Mouse (Mus musculus) c-Kit-negative CD71-positive TER-119-positive erythroid progenitor cells, embryonic 14.5 days (primary cell): ENCODE results near the gene Myo1e.
"Not testable (repeated sequence)": the region's sequence is repeated elsewhere in the genome, so short reads cannot be mapped to it uniquely, and the experiment has no call there.

Experiments
- DNase-seq: peaks from one replicate; pipeline ENCODE4 v3.0.0-alpha.2; 2013; ENCODE audit warnings: low read depth, low spot score

Myo1e gene

DNA sequence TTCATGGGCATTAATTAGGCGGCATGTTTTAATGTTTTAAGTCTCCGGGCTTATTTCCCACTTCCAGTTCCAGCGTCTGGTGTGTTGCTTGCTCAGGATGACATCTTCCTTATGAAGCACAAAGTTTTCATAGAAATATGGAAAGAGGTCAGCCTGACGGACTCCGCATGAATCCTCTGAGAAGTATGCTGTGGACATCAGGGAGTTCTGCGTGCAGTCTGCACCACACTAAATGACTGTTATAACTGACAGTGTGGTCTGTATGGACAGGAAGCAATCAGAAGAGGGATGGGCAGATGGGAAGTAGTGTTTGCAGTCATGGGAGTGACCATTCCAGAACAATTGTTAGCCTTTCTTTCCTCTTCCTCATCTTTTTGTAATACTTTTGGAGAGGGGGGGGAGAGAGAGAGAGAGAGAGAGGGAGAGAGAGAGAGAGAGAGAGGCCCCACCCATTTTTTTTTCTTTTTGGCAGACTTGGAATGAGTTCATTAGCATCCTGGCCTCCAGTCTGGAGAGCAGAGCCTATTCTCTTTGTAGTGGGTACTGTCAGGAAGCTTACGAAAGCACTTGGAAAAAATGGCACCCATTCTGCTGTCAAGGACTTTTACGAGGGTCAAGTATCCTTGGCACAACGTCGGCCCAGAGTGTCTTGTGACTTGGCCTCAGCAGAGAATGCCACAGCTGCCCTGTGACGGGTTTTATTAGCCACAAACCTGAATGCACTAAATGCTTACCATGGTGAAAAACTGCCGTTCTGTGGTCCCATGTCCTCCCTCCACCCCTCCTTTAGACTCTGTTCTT lies 42.9 kb downstream of the Myo1e start:
- no peak for DNase-seq

DNA sequence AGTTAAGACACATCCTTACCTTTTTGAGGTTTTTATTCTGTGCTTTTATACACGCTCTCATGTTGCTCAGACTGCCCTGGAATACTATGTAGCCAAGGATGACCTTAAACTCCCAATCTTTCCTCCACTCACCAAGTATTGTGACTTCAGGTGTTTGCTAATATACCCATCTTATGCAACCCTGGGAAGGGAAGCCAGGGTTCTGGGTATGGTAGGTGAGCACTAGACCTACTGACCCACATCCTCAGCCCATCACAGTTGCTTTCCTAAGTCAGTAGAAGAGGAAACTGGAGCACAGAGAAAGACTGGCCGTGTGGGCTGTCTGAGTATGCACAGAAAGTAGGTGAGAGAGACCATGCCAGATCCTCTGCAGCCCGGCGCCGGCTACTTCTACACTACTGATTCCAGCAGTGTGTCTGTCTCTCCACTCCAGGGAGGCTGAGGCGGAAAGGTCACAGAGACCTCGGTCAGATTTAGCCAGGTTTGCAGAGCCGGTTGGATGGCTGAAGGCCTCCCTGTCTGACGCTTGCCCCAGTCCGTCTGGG lies 44.4 kb downstream of the Myo1e start:
- DNase-seq = no peak

DNA sequence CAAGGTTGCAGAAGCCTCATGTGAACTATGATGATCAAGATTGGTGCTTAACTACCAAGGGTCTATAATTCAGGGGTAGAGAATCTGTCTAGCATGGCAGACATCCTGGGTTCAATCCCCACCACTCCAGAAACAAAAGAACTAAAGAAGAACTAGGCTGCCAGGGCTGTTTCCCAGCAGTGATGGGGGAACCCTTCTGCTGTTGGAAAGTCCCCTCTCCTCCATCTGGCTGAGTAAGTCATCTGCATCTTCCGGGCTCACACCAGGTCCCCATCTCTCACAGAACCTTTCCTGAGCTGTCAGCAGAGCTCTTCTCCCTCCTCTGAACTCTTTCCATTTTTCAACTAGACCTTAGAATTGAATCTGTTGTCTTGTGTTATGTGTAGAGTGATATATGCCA lies 45.9 kb downstream of the Myo1e start:
- no peak for DNase-seq

DNA sequence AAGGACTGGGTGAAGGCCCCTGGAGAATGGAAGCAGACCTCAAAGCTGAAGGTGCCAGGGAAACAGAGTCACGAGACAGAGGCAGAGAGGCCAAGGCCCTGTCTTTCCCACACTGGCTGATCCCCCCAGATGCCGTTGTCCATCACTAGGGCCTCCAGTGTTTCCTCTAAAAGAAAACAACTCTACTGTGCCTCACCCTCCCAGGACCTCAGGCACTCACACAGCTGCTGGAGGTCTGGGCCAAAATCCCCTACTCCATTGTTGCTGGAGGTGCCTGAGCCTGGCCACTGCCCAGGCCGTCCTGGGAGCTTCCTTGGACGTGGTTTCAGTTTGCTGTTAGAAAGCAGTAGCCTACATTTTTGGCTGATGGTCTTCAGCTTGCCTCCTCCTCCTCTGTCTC lies 47.9 kb downstream of the Myo1e start:
- DNase-seq = no peak

DNA sequence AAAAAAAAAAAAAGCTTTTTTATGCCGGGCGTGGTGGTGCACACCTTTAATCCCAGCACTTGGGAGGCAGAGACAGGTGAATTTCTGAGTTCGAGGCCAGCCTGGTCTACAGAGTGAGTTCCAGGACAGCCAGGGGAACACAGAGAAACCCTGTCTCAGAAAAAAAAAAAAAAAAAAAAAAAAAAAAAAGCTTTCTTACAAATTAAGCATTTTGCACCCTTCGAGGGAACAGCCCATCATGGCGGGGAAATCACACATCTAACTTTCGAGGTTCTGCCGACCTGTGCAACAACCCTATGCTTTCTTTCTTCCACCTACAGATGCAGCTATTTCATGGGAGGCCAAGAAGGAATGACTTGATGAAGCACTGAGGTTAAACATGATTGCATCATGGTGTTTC lies 48.9 kb downstream of the Myo1e start:
- DNase-seq = not testable (repeated sequence)

DNA sequence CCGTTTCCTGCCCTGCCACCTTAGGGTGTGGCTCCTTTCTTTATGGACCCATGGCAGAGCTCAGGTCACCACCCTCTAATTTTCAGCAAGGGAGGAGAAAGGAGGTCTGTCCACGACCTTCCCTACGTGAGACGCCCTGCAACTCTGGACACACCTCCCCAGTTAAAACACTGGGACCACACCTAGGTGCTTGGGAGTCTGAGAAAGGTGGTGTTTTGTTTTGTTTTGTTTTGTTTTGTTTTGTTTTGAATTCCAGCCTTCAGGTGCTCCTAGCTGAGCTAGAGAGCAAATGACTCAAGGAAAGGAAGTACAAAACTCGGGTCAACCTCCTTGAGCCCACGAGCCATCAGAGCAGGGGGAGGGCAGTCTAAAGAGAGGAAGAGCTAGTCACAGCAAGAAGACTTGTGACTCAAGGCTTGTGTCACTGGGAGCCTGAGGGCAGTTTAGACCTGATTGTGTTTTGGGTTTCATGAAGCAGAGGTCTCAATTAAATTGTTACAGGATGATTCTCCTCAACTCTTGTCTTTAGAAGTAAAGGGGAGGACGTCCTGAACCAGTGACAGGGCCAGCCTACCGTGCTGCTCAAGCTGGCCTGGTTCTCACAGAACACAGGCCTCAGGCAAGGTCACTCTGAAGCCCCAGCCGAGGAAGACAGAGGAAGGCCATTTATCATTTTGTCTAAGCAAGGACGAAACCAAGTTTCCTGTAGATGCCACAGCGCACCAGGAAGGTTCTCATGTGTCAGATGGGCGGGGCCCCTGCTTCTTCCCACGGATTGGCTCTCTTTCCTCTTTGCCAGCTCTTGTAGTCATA lies 50.3 kb downstream of the Myo1e start:
- DNase-seq = no peak

DNA sequence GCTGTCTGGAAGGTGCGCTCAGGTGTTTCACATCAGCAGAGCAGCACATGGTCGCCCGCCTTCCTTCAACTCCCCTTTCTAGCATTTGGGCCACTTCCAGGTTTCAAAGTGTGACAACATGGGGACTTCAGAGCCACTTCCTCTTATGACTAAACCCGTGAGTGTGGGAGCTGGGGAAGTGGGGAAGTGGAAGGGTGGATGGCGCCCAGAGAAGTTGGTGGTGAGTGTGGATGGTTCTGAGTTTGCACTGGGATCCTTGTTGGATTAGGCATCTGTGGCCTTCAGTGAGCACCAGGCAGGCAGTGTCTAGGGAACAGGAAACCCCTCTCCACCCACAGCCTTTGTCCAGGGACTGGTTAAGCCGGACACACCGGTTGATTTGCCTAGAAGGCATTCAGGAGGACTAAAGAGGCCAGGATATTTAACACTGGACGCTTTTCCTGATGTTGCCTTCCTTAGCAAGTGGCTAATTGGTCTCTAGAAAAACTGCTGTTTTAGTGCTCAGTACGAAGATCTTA lies 53.2 kb downstream of the Myo1e start:
- no peak for DNase-seq

DNA sequence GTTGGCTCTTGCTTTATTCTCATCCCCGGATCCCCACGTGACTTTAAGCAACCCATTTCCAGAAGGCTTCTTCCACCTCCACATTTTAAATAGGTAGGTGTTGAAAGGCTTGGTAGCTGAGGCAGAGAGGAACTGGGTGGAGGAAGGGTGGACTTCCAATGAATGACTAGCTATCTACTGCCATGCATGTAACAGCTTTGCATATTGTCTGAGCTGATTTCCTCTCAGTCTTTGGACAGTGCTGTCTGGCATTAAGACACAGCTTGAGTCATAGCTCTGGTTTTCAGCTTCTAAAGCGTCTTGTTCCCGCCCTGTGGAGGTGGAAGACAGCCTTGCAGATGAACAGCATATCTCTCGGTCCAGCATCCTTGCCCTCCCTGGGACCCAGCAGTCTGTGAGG lies 54.5 kb downstream of the Myo1e start:
- no peak for DNase-seq

DNA sequence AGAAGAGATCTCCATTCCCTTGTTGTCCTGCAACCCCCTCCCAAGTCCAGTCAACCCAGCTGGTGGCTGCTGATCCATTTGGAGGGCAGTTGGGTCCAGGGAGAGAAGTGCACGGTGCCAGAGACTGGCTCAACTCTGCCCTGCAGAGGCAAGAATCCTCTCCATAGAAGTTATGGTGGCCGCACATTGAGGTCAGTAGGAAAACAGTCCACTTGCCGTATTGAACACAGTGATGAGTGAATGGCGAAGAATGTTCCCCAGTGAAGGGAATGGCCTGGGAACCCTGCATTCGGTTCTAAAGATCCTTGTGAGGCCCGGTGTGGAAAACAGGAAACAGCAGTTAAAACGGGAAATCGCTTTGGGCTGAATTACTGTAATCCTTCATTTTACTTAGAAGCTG lies 56.0 kb downstream of the Myo1e start:
- DNase-seq = no peak

DNA sequence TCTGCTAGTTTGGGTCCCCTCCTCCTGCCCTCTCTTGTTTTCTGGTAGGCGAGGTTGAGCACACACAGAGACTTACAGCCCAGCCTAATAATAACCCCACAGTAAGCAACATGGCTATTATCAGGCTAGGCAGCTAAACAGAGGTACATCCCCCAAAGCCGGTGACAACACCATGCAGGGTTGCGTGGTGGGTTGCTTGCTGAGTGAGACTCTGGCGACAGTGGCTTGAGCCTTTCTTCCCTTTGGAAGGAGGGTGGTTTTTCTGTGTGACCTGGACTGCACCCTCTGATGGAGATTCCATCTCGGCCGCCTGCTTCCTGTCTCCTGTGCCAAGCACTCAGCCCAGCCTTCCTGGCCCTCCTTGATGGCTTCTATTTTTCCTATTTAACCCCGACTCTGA lies 56.6 kb downstream of the Myo1e start:
- DNase-seq = no peak

DNA sequence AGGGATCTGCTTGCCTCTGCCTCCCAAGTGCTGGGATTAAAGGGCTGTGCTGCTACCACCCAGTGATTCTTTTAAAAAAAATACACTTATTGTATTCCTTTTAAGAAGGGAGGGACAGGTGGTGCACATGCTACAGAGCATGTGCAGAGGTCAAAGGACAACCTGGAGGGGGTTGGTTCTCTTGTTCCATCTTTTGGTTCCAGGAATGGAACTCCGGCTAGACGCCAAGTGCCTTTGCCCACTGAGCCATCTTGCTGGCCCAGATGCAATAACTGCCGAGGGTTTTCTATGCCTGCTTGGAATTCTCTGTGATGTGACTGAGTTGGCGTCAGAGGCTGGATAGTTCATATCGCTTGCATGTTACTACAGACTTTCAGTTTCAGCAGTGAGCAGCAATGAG lies 58.4 kb downstream of the Myo1e start:
- no peak for DNase-seq

DNA sequence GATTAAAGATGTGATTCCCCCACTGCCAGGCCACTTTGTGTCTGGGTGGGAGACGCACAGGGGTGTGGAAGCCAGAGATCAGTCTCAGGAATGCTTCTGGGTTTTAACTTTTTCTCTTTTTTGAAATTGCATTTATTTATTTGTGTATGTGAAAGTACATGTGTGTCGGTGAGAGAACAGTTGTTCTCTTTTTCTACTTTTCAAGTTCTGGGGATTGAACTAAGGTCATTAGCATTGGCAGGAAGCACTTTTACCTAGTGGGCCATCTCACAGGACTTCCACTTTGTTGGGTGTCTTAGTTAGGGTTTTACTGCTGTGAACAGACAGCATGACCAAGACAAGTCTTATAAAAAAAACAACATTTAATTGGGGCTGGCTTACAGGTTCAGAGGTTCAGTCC lies 59.0 kb downstream of the Myo1e start:
- DNase-seq = no peak

DNA sequence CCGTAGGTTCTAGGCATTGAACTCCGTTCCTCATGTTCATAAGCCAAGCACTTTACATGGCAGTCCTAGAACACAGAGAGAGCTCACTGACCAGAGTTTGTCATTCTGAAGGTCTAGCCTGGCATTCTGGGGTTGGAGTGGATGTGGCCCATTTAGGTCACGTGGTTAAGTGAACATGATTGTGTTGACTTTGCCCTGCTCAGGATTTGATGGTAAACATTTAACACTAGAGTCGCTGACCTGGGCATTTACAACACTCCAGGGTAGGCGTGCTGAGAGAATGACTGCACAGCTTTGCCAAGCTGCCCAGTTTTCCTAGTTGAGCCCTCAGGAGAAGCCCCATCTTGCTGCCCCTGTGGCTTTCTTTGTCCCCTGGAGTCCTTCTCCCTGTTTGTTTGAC lies 60.0 kb downstream of the Myo1e start:
- DNase-seq = no peak

DNA sequence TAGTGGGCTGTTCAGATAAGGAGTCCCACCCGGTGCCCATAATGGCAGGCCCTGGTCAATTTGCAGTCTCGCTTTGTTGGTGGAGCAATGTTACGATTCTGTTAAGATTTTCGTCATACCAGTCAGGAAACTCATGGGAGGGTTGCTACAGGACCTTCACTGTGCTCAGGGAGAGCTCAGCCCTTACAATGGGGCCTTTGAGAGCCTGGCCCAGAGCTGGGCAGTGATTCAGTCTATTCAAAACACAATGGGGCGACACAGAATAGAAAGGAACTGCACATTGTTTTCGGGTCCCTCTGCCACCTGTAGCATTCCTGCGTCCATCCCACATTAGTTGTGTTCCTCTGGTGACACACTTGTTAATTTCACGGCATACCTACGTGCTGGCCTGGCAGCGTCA lies 62.2 kb downstream of the Myo1e start:
- DNase-seq = no peak

DNA sequence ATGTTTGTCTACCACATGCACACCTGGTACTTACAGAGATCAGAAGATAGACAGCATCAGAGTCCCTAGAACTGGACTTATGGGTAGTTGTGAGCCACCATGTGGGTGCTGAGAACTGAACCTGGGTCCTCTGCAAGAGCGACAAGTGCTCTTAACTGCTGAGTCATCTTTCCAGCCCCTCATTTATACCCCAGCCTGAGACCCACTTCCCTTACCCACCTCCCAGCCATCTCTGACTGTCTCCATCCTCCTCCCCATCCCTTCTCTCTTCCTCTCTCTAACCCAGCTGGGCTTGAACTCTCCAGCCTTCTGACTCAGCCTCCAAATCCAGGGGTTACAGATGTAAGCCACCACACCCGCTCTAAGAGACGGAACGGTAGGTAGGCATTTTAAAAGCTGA lies 63.3 kb downstream of the Myo1e start:
- no peak for DNase-seq

DNA sequence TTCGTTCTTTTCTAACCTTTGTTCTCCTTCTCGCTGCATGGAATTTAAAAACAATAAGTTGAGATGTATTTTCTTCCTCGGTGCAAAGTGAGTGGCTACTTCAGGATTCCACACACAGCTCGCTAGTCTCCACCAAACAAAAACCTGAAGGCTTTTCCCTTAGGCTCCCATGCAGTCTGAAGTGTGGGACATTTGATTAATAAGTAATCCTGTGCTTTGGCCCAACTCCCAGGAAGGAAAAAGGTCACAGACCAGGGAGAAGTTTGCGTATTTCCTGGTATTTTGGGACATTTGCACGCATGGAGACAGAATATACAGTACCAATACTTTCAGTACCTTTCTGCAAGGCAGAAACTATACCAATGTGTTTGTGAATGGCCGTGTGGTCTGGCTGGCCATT lies 64.0 kb downstream of the Myo1e start:
- no peak for DNase-seq

DNA sequence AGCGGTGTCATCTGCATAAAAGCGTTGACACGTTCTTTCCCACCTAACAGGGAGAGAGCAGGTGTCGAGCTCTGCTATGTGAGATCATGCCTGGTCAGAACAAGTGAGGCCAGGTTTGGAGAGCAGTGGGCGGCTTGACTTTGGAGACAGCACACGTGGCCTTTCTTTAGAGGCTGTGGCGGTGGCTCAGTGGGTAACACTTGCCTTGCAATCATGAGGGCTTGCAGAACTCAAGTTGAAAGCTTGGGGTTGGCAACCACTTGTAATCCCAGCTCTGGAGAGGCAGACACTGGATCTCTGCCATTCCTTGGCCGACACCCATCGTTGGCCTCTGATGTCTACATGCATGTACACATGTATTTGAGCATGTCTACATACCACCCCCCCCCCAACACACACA lies 64.5 kb downstream of the Myo1e start:
- DNase-seq = no peak

DNA sequence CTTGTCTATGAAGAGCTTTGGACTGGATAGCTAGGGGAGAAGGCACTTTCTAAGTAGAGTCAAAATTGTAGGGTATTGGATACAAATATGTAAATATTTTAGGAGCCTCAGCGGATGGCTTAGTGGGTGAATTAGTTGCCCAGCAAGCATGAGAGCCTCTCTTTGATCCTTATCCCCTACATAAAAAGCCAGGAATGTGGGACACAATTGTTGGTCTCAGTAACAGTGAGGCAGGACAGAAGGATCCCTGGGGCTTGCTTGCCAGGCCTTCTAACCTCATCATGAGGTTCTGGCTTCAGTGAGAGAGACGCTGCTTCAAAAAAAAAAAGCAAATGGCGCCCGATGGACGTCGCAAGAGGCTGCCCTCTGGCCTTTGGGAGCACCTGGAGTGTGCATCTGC lies 66.9 kb downstream of the Myo1e start:
- no peak for DNase-seq

DNA sequence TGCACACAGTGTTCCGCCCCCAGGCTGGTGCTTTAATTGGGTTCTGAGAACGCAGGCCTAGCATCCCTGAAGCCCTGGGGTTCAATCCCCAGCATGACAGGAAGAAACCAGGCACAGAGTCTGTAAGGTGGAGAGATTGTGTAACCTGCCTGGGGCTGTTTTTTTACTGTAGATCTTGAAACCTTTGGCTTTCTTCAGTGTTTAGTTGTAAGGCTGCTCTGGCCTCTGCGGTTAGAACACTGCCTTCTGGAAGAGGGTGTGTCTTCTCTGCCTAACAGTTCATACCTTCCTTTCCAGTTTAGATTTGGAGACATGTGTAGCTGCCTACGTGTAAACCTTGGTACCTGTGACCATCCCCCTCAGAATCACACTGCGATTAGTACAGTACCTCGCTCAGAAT lies 67.3 kb downstream of the Myo1e start:
- no peak for DNase-seq

DNA sequence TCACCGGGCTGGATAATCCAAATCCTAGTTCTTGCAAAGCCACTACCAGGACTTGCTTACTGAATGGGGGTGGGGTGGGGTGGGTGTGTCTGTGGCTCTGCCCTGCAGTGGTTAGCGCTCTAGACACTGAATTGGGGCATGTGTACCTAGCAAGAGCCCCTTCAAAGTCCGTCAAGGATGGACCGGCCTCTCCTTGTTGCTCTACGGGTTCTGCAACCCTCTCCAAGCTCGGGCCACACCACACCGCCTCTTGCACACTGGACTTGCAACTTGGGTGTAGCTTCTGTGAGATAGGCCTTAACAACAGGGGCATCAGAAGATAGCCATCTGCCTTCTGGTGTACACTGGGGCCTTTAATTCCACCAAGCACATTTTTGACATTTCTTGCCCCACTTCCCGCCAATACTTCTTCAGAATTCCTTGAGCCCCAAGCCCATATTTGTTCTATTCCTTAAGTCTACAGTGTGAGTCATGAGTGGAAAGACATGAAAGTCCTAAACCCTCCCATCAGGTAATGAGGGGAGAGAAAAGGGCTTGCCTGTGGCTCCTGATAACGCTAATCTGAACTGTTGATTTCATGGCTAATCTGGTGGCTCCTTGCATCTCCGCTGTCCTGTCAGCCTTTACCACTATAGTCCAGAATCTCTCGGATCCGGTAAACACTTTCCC lies 67.9 kb downstream of the Myo1e start:
- DNase-seq = no peak

DNA sequence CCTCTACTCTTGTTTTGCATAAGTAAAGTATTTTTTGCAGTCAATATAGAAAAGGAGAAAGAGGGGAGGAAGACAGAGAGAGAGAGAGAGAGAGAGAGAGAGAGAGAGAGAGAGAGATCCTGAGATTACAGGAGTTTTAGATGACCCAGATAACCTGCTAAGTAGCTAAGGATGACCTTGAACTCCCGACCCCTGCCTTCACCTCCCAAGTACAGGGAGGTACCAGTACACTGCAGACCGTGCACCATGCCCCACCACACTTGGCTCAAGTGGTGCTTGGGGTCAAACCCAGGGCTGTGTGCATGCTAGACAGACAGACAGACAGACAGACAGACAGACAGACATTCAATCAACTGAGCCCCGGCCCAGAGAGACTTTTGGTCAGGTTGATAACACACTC lies 69.9 kb downstream of the Myo1e start:
- no peak for DNase-seq

DNA sequence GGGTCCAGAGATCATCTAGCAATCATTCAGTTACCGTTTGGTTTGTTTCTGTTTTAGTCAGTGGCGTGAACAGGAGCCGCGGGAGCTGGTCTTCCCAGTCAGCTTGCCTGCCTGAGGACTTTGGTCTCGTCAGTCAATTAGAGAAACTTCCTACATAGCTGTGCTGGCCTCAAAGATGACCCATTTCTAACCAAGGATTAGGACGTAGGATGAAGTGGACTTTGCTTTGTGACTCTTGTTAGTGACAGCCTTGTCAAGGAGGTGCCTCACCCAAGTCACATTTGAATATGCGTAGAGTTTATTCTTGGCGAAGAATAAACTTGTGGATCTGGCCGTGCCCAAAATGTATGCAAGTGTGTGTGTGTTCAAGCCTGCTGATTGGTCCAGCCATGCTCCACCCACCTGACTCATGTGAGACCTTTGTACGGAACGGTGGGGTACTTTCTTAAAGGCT lies 70.4 kb downstream of the Myo1e start:
- no peak for DNase-seq
